Mouse (Mus musculus) liver, postnatal 0 days (tissue): ENCODE measurements around the gene Zfp280d.

Experiments
- CTCF ChIP-seq: sonication (generic); IDR thresholded peaks from 2 replicates; pipeline ENCODE4 v1.5.1; 2016; ENCODE audit warnings: antibody characterized with exemption, low read depth
- EP300 ChIP-seq: IDR thresholded peaks from 2 replicates; pipeline ENCODE4 v1.6.1; 2016; ENCODE audit warnings: antibody characterized with exemption, low read depth, mild to moderate bottlenecking

GRCm38 (mm10) chr9:72276941-72277340 is 2.3 kb downstream of the Zfp280d start:
- TF ChIP-seq CTCF (no peak), EP300 (no peak)
